Mouse (Mus musculus): ENCODE measurements around the gene Glrp1. TPM values are rescaled to one million over a fixed set of nuclear protein-coding genes. Genes with fewer than 3 reads are reported as not detected.

The Glrp1 gene
- 0.25 TPM in 1 of 2 replicates, not detected in the other for total RNA-seq (2017)

DNA sequence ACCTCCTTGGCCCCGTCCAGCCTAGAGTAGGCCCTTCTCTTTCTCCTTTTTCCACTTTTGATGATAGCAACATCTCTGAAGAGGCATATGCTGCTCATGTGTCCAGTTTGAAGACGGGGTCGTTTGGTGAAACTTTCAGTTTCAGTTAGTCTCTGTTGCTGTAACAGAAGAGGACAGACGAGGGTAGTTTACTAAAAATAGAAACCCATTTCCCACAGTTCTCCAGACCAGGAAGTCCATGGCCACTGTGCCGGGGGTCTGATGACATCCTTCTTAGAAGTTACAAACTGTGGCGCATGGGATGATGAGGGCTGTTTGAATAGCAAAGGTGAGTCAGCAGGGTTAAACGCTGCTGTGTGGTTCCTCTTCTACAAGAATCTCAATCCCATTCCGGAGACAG lies at the start of gene Glrp1:
TSS of gene Glrp1 (minus strand) at position 278 of the 400 bp plus-strand sequence.
- ATAC-seq (ENCODE audit: extremely low read depth, insufficient number of reproducible peaks, low FRiP score, poor library complexity, severe bottlenecking), result no peak

DNA sequence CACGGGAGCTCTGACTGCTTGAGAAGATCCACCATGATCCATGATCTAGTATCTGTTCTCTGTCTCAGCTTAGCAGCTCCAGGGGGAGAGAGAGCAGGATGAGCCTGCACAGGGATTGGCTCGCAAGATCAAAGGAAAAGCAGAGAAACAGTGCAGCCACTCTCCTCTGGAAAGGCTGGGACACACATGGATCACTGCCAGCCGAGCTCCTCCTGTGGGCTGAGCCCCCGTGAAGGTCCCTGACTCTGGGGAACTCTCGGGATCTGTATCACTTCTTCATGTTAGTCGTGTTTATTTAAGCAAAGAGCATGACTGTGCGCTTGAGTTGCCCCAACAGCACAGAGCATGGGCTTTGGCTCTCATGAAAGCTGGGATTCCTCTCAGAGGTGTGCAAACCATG lies 49.4 kb upstream of the Glrp1 start:
- no peak for ATAC-seq (ENCODE audit: extremely low read depth, insufficient number of reproducible peaks, low FRiP score, poor library complexity, severe bottlenecking)

DNA sequence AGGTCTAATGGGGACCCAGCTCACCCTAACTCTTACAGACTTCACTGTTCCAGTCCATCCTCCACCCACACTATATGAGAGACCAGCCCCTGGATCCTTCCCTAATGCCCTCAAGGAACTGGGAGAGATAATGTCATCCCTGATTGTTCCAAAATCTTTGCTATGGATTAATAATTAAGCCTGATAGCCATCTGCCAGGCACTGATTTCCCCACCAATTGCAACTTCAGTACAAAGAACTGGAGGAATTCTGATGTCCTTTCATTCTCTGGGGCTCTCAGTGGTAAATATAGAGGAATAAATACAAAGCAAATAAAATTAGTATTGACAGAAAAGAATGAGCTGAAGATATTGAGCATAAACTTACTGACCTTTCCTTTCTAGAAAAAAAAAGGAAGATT lies 48.9 kb upstream of the Glrp1 start:
- ATAC-seq (ENCODE audit: extremely low read depth, insufficient number of reproducible peaks, low FRiP score, poor library complexity, severe bottlenecking), result no peak

GRCm38 (mm10) chr1:88556401-88556800 lies 46.5 kb upstream of the Glrp1 start:
- no peak for ATAC-seq (ENCODE audit: extremely low read depth, insufficient number of reproducible peaks, low FRiP score, poor library complexity, severe bottlenecking)

DNA sequence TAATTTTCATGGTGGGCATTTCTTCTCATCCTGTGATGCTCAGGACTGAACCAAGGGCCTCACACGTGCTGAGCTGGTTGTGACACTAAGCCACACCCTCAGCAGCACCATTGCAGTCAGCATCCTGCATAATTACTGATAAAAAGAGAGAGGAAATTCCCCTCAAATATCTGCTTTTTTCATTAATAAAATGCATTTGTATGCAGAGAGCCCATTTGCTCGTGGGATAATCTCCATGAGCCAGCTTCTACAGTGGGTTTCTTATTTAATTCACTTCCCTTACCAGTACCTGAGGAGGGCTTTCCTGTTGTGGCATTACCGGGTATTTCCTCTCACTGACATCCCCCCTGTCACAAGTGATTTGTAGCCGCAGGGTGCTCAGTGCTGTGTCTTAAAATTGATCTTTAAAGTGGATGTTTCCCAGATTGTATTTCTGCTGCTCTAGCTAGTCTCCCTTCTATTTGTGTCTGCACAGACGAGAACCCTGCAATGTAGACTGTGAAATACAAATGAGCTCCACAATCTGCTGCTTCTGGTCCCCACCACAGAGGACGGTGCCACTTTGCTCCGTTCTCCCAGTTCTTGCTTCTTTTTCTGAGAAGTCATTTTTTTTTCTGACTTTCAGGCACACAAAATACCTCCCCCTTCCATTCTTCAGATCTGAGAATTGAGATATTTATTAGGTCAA lies 43.8 kb upstream of the Glrp1 start:
- no peak for ATAC-seq (ENCODE audit: extremely low read depth, insufficient number of reproducible peaks, low FRiP score, poor library complexity, severe bottlenecking)

DNA sequence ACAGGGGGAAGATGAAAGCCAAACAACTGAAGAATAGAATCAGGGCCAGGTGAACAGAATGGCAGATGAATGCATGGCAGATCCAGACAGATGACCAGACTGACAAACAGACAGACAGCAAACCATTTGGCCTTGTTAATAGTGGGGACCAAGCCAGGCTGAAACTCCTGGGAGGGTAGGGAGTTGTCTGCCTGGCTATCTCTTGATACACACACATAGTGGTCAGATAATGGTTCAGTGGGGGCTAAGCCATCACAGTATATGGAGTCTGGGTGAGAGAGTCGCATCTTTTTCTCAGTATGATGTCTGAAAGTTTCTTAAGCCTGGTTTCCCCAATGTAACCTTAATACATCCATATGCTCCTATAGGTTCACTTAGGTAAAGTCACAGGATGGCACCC lies 39.4 kb upstream of the Glrp1 start:
- no peak for ATAC-seq (ENCODE audit: extremely low read depth, insufficient number of reproducible peaks, low FRiP score, poor library complexity, severe bottlenecking)

DNA sequence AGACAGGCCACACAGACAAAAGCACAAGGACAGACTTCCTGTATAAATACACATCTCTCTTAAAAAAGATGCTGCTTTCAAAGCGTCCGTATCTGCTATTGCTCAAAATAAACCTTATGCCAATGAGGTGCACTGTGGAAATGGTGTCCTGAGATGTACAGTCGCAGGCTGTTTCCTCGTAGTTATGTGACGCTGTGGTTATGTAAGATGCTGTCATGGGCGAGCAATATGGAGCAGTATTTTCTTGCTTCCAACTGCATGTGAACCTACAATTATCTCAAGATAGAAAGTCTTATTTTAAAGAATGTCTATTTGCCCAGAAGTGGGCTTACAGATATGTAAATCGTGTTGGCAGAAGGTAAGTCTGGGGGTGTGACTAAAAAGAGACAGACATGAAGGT lies 37.3 kb upstream of the Glrp1 start:
- no peak for ATAC-seq (ENCODE audit: extremely low read depth, insufficient number of reproducible peaks, low FRiP score, poor library complexity, severe bottlenecking)

GRCm38 (mm10) chr1:88543608-88544007 lies 33.7 kb upstream of the Glrp1 start:
- ATAC-seq (ENCODE audit: extremely low read depth, insufficient number of reproducible peaks, low FRiP score, poor library complexity, severe bottlenecking), result no peak

DNA sequence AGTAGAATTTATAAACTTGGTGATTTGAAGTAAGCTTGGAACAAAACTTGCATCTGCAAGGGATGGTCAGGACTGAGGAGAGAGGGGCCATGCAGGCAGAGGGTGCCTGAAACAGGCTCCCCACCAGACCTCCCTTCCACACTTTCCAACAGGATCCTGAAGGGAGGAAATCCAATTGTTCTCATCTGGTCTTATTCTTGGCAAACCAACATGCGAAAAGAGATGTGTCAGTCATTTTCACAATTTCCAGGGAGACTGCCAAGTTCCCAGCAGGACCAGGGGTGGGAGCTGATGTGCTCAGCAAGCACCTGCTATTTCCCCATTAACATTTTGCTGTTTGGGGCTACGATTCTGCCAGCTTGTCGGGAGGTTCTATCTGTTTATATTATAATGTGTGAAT lies 30.0 kb upstream of the Glrp1 start:
- ATAC-seq (ENCODE audit: extremely low read depth, insufficient number of reproducible peaks, low FRiP score, poor library complexity, severe bottlenecking), result no peak

DNA sequence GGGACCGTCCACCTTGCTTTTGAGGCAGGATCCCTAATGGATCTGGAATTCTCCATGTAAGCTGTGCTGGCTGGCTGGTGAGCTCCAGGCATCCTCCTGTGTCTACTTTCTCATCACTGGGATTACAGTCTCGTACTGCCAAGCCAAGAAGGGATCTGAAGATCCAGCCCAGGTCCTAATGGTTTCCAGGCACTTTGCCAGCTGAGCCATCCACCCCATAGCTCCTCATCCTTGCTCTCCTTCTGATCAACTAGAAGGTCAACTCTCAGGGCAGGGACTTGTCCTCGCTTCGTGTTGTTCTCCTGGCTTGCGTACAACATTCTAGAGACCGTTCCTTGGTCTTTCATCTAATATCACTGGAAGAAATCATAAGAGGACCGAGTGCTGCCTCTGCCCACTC lies 29.4 kb upstream of the Glrp1 start:
- no peak for ATAC-seq (ENCODE audit: extremely low read depth, insufficient number of reproducible peaks, low FRiP score, poor library complexity, severe bottlenecking)

- ATAC-seq (ENCODE audit: extremely low read depth, insufficient number of reproducible peaks, low FRiP score, poor library complexity, severe bottlenecking), result no peak
Observed at GRCm38 (mm10) chr1:88536308-88536707, 26.4 kb upstream of the Glrp1 start.

- ATAC-seq (ENCODE audit: extremely low read depth, insufficient number of reproducible peaks, low FRiP score, poor library complexity, severe bottlenecking), result no peak
Observed at GRCm38 (mm10) chr1:88534091-88534490, 24.2 kb upstream of the Glrp1 start.

- ATAC-seq (ENCODE audit: extremely low read depth, insufficient number of reproducible peaks, low FRiP score, poor library complexity, severe bottlenecking), result no peak
Observed at GRCm38 (mm10) chr1:88526161-88526560, 16.3 kb upstream of the Glrp1 start.

DNA sequence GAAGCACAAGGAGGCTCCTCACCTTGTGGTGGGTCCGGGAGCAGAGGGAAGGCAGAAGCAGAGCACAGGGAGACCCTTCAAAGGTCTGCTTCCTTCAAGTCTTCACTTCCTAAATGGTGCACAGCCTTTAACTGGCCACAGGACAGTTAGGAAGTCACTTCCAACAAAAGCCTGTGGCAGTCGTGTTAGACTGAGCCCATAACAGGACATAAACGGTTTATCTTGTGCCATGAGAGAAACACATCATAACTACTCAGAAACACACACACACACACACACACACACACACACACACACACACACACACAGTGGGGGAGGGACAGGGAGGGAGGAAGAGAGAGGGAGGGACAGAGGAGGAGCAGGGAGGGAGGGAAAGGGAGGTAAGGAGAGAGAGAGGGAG lies 15.8 kb upstream of the Glrp1 start:
- ATAC-seq (ENCODE audit: extremely low read depth, insufficient number of reproducible peaks, low FRiP score, poor library complexity, severe bottlenecking), result no peak

- ATAC-seq (ENCODE audit: extremely low read depth, insufficient number of reproducible peaks, low FRiP score, poor library complexity, severe bottlenecking), result no peak
Observed at GRCm38 (mm10) chr1:88521170-88521747, 11.4 kb upstream of the Glrp1 start.

GRCm38 (mm10) chr1:88513613-88514012 lies 3.7 kb upstream of the Glrp1 start:
- no peak for ATAC-seq (ENCODE audit: extremely low read depth, insufficient number of reproducible peaks, low FRiP score, poor library complexity, severe bottlenecking)

DNA sequence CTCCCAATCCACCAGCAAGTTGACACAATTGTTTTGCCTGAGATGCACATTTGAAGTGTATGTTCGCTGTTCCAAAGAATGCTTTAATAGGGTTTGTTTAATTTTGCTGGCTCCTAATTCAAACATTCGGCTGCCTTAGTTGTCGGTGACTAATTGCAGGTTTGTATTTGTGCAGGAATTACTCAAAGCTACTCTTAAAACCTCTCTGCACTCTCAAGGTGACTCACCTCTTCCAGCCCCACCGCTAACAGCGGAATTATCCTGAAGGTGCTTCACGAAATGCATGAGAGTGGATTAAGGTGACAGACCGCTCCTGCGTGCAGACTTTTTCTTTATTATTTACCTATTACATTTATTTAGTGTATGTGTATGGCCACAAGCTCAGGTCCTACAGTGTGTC lies 2.0 kb downstream of the Glrp1 start:
- no peak for ATAC-seq (ENCODE audit: extremely low read depth, insufficient number of reproducible peaks, low FRiP score, poor library complexity, severe bottlenecking)

DNA sequence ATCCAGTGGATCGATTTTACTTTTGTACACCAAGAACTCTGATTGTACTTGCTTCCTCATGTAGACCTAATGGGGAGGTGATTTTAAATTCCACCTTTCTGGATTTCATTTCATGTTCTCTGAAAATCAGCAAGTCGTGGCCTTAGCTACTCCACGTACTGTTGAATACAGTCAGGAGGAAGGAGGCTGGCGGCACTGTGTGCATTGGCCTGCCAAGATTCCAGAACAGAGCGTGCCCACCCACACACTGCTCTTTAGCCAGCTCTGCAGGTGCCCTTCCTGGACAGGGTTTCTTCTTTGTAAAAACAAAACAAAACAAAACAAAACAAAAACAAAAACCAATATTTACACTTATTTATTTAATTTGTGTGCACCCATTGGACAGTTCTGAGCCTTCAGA lies 2.7 kb downstream of the Glrp1 start:
- ATAC-seq (ENCODE audit: extremely low read depth, insufficient number of reproducible peaks, low FRiP score, poor library complexity, severe bottlenecking), result no peak

DNA sequence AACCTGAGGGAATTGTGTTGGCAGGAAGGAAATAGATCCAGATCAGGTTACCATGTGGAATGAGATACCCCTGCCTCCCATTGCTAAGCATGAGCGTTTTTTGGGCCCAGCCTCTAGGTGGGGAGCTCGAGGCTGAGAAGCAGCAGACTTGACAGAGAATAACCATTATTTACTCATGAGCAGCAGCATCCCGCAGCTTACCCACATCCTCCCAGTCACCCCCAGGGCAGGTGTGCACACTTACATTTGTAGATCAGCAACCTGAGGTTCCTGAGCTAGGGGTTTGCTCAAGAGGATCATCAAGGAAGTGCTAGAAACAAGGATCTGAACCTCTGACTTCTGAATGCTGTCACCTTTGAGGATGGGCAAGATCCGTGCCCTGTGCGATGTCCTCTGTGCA lies 3.5 kb downstream of the Glrp1 start:
- 0 out of 2 replicates have a peak, but pooled peaks have one; percentile 30 for ATAC-seq (ENCODE audit: extremely low read depth, insufficient number of reproducible peaks, low FRiP score, poor library complexity, severe bottlenecking)

GRCm38 (mm10) chr1:88505697-88506096 lies 4.2 kb downstream of the Glrp1 start:
- no peak for ATAC-seq (ENCODE audit: extremely low read depth, insufficient number of reproducible peaks, low FRiP score, poor library complexity, severe bottlenecking)

- no peak for ATAC-seq (ENCODE audit: extremely low read depth, insufficient number of reproducible peaks, low FRiP score, poor library complexity, severe bottlenecking)
Observed at GRCm38 (mm10) chr1:88504531-88504945, 5.3 kb downstream of the Glrp1 start.

Measured in neutrophil, adult 5-6 weeks (primary cell).